Mouse (Mus musculus) T-helper 2 cell (primary cell): ENCODE data around the gene Lsg1.

Experiments
- in situ Hi-C: fragments of 300-600 bp; cut with MboI, MseI; formaldehyde crosslinking; loops from one replicate; pipeline ENCODE4 v1.15.1; 2025; ENCODE audit warnings: high pct_unique_total_duplicates

Lsg1 gene

DNA sequence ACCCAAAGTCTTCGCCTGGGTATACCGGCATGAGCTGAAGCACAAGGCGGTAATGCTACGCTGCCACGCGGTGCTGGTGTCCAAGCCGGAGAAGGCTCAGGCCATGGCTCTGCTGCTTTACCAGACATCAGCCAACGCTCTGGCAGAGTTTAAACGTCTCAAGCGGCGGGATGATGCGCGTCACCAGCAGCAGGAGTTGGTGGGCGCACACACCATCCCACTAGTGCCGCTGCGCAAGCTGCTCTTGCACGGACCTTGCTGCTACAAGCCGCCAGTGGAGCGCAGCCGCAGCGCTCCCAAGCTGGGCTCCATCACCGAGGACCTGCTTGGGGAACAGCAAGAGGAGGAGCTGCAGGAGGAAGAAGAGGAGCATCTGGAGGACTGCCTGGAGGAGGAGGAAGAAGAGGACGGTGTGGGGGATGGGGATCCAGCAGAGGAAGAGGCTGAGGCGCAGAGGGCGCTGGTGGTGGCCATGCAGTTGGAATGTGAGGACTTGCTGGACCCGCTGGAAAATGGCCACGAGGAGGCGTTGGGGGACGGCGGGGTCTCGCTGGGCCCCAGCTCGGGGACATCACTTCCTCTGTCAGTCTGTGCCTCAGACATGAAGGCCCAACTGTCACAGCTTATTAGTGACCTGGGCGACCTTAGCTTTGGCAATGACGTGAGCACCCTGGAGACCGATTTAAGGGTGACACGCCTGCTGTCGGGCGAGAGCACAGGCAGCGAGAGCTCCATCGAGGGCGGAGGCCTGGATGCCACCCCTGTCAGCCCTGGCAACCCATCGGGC is 13.8 kb upstream of the Lsg1 start:
- in situ Hi-C loops = no loop called here

DNA sequence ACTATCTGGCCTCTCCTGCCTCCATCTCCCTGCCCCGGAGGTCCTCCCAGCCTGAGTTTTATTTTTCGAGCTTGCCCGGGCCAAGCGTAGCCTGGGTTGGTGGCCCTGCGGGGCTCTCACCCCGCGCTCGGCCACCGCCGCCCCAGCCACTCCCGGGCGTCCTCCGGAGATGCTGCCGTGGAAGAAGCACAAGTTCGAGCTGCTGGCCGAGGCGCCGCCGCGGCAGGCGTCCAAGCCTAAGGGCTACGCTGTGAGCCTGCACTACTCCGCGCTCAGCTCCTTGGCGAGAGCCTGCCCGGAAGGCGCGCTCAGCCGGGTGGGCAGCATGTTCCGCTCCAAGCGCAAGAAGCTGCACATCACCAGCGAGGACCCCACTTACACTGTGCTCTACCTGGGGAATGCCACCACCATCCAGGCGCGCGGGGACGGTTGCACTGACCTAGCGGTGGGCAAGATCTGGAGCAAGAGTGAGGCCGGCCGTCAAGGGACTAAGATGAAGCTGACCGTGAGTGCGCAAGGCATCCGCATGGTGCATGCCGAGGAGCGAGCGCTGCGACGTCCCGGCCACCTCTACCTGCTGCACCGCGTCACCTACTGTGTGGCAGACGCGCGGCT is 13.1 kb upstream of the Lsg1 start:
- in situ Hi-C loops = no loop called here

DNA sequence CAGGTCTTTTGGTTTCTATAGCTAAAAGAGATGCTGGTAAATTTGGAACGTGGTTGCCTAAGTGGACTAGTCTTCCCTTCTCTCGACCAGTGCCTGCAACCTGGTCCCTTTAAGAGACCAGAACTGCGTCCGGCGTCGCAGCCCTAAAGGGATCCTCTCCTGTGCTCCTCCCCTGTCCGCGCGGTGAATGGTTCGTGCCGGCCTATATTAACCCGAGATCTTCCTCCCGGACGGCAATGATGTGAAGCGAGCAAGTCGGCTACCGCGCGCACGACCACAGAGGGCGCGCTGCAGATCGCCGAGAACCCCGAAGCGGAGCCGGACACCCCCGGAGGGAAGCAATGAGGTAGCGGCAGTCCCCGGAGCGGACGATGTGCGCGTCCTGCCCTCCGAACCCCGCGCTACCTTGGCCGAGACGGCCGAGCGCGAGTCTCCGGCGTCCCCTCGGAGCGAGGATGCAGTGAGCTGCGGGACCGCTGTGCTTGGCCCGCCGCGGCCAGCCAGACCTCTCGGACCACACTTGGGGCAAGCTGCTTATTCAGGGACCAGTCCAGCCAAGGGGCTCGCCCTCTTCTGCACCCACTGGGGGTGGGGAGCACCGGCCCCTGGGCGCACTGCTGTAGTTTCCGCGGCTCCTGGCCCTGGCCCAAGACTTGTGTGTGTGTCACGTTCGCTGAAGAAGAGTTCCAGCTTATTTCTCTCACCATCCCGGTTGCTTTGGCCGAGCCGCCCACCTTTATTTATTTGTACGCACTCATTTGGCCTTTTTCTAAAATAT is 12.3 kb upstream of the Lsg1 start, which contains the start of gene Fam43a:
Gene Fam43a (plus strand): TSS at position 233 of the 778 bp plus-strand sequence.
- in situ Hi-C loops = no loop called here

DNA sequence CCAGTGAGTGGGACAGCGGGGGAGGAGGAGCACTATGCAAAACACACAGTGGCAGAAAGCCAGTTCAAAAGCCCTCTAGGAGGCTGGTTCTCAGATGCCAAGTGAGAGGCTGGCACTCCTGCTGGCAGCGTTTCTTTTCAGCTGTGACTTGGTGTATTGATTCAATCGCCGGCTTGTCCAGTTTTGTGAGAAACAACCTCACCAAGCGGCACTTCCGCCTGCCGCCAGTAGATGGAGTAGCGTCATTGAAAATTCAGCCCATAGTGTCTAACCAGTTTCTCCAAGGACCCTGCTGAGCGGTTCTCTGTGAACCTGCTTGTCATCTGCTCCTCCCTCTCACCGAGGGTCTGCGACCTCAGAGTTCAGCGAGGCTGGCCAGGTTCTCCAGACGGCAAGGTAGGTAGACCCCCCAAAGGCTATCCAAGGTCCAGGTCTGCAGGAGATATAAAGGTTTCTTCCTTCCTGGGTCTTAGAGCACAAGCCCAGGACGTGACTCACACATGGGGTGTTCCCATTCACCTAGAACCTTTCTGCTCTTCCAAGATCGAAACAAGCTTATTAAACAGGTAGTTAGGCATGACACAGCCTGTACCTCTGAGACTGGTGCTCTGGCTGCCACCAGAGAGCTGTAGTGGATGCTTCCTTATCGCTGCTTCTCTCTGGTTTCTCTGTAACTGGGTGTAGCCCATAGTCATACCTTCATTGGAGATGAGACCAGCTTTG is 9.7 kb upstream of the Lsg1 start:
- in situ Hi-C loops = no loop called here

DNA sequence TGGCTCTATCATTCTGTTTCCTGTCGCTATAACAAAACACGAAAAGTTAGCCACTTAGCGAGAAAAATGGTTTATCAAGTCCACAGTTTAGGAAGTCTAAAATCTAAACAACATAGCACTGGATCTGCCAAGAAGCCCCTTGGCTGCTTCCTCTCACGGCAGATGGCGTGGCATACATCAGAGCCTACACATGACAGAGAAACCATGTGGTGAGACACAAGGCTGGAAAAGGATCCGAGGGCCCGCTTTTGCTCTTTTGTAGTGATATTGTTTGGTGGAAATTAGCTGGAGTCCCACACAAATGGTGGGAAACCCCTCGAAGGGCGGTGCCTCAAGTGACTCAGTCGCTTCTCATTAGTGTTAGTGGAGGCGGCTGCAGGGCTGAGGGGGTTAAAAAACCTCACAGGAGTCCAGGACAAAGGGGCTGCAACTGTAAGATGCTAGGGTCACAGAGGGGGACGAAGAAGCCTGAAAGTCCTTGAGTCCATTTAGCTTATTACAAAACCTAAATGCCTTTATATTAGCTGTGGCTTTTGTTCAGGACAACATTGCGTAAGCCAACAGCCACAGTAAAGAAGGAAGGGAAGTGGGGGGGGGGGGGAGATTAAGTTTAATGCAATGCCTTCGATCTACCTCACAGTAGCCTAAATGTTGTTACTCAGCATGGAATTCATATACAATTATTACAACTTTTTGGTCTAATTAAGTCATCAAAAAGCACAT is 8.6 kb upstream of the Lsg1 start:
- in situ Hi-C loops = no loop called here

DNA sequence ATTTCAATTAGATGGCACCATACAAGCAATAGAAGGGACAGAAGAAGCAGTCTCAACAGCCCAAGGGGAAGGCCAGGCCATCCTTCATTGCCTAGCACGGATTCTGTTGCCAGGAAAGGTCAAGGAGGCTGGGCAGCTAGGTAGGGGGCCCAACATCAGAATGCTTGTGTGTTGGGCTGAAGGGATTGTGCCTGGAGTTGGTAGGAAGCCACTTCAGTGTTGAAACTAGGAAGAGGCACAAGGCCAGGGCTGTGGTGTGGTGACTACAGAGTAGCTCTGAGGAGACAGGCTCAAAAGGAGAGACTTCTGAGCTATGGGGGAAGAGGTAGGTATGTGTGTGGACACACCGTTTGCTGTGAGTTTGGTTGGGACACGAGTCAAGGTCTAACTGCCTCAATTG is 8.0 kb upstream of the Lsg1 start:
- in situ Hi-C loops = no loop called here

DNA sequence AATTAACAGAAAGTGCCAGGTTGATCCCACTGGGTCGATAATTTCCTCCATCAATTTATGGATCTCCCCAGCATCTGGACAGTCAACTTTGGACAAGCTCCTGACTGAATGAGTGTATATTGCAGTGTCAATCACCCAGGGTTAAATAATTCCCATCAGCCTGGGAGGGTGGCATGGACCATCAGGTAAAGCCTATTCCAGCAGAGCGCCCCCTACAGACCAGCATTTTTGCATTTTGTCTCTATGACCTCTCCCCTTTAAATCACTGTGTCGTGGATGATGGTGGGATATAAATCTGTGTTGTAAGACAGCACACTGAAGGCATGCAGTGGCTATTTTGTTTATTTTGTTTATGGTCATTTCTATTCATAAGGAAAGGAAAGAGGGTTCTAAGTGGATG is 4.6 kb upstream of the Lsg1 start:
- in situ Hi-C loops = loop anchor here (5.0 kb wide), 2 partner anchors 480 to 750 kb away; no protein-coding TSS in a partner anchor

DNA sequence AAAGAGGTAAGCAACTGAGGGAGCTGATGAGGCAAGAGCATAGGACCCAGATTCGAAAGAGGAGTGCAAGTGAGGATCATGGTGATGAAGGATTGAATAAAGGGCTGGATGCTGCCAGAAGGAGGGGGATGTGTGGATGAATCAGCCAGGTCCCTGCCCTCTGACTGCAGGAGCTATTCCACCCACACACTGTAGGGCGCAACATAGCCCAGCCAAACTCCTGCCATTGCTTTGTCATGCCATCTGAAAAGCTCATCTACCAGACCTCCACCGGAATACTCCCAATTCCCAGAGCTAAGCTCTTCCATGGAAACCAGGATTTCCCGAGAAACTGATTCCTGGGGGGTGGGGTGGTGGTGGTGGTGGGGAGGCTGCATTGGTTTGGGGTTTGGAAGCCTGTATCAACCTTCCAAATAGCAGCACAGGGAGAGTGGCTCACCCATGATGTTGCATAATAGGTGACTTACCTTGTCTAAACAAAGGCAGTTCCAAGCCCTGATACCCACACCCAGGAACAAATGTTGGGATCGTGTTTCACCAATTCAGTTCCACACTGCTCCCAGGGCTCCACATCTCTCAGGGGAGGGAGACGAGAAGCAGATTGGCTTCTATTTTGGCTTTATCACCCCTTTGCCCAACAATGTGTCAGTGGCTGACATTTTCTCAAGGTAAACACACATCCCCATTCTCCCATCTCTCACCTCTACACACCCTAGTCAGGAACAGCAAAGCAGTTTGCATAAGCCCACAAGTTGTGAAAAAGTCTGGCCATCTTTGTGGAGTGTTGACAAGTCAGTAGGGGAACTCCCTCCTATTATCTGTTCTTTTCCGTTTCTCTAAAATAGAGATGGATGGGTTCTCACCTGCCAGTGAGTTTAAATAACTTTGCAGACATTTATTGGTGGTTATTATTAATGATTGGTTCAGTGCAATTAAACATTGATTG is 3.1 kb upstream of the Lsg1 start:
- in situ Hi-C loops = loop anchor here (5.0 kb wide), 2 partner anchors 482 to 752 kb away; no protein-coding TSS in a partner anchor

DNA sequence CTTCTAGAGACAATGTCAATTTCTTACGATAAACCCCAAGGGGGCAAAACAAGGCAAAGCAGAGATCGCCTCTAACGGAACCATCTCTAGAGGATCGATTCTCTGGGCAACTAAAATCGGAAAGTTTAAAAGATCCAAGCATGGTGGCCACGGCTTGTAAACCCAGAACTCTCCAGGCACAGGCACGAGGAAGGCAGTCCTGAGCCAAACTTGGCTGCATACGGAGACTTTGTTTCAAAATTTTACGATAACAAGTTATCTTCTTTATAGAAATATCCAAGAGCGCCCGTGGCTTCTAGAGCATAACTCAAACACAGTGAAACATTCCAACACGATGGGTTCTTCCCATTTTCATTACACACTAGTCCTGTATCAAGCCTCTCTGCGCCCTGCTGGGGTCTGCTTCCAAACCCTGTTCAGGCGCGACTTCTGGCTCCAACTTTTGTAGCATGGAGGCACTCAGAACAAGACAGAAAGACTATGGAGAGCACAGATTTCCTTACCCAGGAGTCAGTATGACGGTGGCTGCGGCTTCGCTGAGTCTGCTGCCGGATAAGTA is 378 bp downstream of the Lsg1 start:
- in situ Hi-C loops = no loop called here

DNA sequence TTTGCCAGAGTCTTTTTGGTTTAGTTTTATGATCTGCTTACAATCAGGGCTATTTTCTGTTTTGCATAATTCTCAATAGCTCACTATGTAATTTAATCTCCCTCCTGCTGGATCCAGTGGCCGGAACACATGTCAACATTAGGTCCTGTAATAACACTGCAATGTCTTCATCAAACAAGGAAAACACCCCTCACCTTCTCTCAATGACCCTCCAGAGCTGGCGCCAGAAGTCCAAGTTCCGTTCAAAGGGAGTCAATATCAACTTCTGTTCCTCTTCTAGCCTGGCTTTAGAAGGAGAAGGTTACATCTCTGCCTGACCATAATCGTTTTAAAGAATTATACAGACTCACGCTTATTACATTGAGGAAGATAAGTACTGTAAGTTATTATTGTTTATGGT is 6.6 kb downstream of the Lsg1 start:
- in situ Hi-C loops = no loop called here

DNA sequence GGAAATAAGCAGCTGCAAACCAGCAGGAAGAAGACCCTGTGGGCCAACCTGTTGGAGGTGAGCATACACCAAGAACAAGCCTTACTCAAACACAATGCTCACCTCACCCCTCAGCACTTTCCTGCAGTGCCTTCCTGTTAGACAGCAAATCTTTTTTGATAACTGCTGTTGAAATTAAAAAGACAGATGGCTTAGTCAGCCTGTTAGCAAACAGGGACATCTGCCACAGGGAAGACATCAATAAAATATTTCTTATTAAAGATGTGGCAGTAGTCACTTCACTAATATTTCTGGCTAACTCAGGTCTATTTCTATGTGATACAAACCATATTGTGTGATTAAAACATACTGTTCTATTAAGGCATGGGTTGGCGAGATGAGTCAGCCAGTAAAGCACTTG is 11.0 kb downstream of the Lsg1 start:
- in situ Hi-C loops = no loop called here

DNA sequence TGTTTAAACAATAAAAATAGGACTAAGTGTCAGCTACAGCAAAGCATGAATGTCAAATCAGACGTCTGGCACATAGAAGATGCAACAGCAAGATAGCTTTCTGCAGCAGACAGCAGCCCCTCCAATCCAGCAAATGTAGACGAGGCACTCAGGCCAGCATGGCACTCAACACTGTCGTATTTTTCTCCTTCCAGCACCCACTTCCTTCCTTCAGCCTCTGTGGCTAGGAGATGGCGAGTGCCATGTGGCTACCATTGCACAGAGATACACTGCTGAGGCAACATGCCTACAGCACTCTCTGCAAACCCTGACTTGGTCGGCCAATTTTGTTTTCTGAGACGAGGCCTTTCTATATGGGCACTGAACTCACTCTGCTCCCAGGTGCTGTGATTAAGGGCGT is 11.6 kb downstream of the Lsg1 start:
- in situ Hi-C loops = no loop called here

DNA sequence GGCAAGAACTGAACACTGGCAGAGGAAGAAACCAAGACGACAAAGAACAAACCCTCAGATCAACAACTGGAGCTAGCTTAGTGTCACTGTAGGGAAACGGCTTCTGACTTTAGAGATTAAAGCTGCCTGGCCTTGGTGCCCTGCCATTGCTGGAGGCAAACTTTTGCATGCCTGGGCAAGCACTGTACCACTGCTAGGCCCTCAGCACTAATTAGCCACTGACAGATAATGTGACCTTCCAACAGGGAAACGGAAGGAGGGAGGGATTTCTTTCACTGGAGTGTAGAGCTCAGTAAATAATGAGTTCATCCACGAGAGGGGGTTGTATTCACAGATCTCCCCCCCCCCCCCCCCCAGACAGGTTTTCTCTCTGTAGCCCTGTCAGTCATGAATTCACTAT is 15.2 kb downstream of the Lsg1 start:
- in situ Hi-C loops = no loop called here

DNA sequence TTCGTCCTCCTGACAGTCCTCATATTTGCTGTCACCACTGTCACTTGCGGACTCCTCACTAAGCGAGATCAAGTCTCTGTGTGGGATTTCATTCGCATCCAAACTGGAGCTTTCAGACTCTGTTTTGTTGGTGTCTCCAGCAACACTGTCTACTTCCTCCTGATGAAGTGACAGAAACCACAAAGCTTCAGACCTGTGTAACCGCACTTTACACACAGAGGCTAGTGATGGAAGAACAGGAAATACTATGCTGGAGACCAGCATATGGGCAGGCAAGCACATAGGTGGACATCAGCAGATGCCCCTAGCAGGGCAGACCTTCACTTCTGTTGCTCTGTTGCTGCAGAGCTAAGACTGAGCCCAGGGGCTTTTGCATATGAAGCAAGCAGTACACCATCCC is 16.0 kb downstream of the Lsg1 start:
- in situ Hi-C loops = no loop called here

DNA sequence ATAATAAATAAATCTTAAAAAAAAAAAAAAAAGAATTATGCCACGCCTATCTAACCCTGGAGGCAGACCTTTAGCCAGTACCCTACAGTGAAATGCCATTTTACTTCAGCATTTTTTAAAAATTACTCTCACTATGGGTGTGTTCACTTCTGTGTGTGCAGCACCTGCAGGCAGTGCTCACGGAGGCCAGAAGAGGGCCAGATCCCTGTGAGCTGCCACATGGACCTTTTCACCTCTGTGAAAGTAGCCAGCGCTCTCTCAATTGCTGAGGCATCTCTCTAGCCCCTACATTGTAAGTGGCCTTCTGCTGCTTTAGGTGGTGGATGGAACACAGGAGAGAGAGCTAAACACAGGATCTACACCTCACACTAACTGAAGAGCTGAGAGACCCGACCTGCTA is 17.2 kb downstream of the Lsg1 start:
- in situ Hi-C loops = no loop called here

DNA sequence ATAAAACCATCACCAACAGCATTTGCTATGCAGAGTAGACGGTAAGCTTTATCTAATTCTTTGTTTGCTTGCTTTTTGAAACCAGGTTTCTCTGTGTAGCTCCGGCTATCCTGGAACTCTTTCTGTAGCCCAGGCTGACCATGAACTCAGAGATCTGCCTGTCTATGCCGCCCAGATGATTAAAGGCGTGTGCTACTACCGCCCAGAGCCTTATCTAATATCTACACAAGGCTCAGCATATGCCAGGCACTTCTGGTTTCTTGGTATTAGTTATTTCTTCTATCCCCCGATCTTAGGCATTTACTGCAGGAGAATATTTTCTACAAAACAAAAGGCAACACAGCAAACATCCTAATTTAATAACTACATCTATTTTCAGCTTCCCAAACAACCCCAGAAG is 21.8 kb downstream of the Lsg1 start:
- in situ Hi-C loops = no loop called here

DNA sequence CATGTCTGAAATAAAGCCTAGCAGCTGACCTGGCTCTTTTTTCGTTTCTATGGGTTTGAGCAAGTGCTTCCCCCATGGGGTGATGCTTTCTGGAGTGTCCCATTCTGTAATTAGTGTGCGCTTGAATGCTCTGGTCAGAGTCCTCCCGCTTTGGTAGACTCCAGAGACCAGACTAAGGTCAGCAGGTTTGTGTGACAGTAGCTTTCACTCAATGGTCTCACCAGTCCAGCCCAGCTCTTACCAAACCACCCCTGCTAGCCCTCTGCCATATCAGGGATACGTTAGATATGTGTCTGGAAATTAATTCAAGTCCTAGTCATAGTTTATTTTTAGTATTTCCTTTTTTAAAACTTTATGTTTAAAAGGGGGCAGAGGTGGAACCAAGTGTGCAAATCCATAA is 26.8 kb downstream of the Lsg1 start:
- in situ Hi-C loops = no loop called here

DNA sequence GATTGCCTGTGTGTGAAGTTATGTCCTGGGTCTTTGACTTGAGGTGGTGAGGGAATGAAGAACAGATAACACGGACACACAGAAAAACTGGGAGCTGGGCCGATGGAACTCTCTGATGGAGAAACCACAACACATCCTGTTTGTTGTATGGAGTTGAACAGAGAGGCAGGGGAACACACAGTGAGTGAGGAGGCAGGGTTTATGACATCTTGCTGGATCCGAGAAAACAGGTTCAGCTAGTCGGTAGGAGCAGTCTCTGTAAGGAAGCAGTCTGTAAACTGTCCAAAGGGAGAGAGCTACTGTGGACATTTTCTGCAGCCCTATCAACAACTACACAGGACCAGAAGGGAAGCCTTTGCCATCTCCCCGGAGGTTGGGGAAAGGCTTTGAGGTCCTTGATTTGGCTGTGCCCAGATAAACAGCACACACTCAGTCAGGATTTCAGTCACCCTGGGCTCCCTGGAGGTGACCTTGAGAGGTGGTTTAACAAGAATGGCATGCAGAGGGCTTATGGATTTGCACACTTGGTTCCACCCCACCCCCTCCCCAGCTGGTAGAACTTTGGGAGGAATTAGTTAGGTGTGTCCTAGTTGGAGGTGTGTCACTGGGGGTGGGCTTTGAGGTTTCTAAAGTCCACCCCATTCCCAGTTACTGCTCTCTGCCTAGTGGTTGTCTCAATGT is 27.9 kb downstream of the Lsg1 start:
- in situ Hi-C loops = no loop called here

DNA sequence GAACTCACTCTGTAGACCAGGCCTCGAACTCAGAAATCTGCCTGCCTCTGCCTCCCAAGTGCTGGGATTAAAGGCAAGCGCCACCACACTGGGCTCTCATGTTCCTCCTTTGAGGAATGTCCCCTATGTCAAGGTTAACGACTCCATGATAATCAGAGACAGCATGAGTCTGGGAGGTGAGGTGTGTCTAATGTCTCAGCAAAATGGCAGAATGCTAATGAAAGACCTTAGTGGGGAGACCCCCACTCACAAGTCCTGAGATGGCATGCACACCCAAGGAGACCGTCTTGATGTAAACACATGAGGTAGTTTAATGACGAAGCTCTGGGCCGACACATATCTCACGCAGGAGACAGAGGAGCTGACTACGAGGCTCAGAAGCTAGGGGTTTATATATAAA is 33.3 kb downstream of the Lsg1 start:
- in situ Hi-C loops = no loop called here
